Mouse (Mus musculus) lung, postnatal 14 days (tissue): ENCODE measurements around the gene Esrrb.
A peak's percentile ranks its signal among the peaks of the same experiment; 100 is the strongest.

ENCODE experiments used
- DNase-seq: peaks from one replicate; pipeline ENCODE4 v3.0.0; 2021

Esrrb gene

DNA sequence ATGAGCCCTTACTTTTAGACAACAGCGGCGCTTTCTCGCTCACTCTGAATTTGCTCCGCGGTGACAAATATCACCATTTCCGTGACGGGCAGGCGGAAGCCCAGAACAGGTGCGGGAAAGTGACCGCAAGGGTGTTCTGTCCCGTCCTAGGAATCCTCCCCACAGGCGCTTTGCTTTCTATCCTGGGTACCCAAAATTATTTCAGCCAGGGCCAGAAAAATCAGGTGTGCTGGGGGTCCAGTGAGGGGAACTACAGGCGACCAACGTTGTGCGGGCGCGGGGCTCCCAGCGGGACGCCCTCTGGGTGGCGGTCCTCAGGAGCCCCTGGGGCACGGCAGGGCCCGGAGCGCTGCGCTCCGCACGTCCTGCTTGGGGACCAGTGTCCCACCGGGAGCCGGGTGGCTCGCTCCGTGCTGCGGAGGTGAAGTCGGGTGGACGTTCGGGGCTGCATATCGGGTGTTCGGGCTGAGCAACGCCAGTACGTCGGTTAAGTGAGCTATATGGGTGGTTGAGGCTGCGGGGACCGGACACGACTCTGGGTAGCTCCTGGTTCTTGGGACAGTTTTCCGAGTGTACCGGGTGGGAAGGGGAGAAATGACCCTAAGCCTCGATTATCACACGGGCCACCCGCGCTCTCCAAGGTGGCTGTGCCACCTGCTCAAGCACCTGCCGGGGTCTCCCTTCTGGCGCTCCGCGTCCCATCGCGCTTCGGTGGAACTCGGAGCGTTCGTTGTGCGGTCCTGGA lies 61.4 kb downstream of the Esrrb start:
- no peak for DNase-seq

DNA sequence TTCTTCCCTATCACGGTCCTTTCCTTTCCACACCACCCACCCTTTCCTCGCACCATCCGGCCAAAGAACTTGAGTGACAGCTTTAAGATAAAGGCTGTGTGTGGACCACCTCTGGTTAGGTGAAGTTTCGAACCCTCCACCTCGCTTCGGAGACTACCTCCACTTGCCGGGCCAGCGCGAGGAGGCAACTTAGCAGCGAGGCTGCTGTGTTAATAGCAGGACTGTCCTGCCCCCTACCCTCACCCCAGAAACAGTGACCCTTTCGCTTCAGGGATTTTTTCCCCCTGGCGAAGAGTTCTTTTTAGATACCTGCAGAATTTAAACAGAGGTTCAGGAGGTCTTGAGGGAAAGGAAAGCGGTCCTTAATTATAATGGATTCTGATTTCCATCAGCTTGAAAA lies 62.2 kb downstream of the Esrrb start:
- DNase-seq = no peak

DNA sequence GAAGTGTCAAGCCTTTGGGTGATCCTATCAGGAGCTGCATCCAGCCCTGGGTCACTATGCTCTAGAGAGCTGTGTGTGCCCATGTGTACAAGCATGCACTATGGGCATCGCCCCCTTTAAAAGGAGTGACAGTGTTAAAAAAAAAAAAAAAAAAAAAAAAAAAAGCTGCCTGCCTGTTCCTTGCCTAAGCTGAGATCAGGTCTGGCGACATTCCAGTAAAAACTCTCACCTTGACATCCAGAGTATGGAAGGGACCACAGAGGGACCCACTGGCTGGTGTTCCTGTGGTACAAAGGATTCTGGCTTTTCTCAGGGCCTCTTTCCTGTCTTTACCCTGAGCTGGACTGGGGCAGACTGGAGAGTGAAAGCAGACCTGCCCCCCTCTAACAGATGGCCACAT lies 66.7 kb downstream of the Esrrb start:
- no peak for DNase-seq

DNA sequence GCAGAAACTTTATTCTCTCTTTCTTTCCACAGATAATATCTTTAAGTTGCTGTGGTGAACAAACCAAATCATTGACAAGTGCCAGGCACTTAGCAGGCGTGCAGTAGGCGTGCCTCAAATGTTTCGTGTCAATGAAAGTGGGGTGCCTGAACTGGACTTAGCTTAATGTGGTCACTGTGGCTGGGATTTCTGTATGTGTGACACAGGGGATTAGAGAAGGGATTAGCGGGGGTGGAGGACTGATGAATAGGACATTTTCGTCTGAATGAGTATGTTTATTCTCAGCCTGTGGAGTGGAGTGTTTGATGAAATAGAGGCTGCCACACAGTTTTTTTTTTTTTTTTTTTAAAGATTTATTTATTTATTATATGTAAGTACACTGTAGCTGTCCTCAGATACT lies 70.8 kb downstream of the Esrrb start:
- DNase-seq = no peak

DNA sequence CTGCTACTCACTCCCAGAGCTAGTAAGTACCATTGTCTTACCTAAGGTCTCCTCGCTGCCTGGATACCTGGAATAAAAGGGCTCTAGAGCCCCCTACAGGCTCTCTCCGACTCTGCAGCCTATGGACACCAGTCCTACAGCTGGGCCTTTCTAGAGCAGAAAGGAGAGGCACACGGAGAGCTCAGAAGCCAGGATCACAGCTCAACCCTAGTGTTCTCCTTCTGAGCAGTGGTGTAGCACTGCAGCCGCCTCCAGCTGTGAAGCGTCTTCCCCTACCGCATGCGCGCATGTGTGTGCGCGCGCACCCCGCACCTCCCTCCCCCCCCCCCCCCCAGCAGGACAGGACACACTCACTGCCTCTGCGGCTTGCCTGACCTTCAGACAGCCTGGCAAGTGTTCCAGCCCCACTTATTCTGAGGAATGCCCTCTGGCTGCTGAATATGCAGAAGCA lies 72.5 kb downstream of the Esrrb start:
- DNase-seq = peak; percentile 49

GRCm38 (mm10) chr12:86435651-86436050 lies 74.7 kb downstream of the Esrrb start:
- DNase-seq = no peak

GRCm38 (mm10) chr12:86450848-86451247 lies 89.9 kb downstream of the Esrrb start:
- DNase-seq = no peak

GRCm38 (mm10) chr12:86455009-86455408 lies 94.1 kb downstream of the Esrrb start:
- DNase-seq = no peak

DNA sequence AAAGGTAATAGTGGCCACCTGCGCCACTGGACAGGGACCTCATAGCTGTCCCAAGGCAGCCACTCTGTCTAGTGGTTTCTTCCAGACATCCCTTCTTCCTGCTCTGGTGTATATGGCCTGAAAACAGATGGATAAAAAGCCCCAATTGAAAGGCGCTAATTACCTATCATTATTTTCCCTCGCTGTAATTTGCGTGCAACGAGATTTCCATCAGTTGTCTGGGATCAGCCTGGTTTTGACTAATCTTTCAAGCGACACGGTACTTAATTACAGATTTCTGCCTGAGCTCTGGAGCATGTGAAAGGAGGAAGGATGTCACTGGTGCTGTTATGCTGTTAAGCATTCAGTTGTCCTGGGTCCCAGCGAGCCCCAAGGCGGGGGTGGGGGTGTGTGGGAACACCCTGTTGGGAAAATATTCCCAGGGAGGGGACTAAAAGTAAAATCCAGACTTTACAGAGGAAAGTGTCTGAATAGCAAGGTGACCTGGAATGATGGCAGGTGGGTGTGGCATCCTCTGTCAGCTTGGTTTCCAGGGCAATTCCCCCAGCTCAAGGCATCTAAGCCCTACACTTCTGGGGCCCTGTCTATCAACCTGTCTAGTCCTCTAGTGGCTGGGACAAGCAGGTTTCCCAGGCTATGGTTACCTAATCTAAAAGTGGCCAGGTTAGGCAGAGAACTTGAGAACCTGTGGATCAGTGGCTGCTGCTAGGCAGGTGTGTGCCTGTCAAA lies 102.0 kb downstream of the Esrrb start:
- no peak for DNase-seq

- no peak for DNase-seq
Observed at GRCm38 (mm10) chr12:86464385-86464784, 103.5 kb downstream of the Esrrb start.

DNA sequence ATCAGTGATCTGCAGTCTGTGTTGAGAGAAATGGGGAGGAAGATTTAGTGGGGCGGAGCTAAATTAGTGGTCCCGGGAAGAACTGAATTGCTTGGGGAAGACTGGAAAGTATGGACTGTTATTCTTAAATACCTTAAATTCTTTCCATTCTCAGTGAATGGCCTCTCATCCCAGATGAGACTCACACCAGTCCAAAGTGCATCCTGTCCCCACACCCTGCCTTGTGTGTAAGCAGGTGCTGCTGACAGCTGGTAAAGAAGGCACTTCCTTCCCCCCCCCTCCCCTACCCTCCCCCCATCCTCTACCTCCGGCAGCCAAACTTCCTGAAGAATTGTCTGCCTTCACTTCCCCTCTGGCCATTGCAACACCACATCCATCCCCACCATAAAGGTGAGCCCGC lies 105.3 kb downstream of the Esrrb start:
- DNase-seq = no peak

DNA sequence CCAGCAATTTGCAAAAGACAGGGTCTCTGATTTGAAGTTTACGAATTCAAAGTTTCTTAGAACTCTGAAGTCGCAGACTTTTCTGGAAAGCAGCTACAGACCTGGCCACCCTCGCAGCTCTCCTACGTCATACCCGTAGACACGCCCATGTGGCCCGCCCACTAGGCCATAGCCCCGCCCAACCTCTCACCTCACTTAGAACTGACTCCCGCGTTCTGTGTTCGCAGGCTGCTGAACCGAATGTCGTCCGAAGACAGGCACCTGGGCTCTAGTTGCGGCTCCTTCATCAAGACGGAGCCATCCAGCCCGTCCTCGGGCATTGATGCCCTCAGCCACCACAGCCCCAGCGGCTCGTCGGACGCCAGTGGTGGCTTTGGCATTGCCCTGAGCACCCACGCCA lies 109.0 kb downstream of the Esrrb start:
- DNase-seq = no peak

DNA sequence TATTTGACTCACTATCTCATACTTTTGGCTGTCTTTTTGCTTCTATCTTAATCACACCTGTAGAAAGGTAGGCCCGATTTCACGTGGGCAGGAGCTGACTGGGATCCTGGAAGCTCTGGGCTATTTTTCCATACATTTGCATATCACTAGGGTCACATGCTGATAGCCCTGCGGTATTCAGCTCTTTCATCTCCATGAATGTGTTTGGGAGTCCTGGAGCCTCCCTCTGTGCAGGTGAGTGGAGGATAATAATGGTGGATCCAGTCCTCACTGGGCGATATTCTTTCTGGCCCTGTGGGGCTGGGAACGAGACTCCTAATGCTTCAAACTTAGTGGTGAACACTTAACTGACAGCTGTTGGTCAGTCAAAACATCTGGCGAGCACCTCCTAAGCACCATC lies 110.0 kb downstream of the Esrrb start:
- no peak for DNase-seq

GRCm38 (mm10) chr12:86473630-86474029 lies 112.7 kb downstream of the Esrrb start:
- DNase-seq = peak; percentile 15

DNA sequence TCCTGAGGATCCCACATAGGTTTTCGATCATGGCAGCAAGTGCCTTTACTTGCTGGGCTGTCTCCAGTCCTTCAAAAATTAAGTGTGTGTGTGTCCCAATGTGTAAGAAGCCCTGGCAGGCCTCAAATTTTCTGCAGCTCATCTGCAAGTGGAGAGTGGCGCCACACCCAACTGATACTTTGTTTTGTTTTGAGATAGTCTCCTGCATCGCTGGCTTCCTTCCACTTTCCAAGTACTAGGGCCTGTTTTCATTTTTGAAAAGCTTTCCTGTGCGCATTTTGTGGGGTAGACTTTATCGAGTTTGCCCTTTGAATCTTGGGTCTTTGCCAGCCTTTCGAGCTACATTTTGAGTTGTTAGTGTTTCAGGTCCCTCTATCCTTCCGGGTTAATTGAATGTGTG lies 115.1 kb downstream of the Esrrb start:
- DNase-seq = peak; percentile 2

- DNase-seq = no peak
Observed at GRCm38 (mm10) chr12:86478908-86479307, 118.0 kb downstream of the Esrrb start.

- no peak for DNase-seq
Observed at GRCm38 (mm10) chr12:86482029-86482428, 121.1 kb downstream of the Esrrb start.

DNA sequence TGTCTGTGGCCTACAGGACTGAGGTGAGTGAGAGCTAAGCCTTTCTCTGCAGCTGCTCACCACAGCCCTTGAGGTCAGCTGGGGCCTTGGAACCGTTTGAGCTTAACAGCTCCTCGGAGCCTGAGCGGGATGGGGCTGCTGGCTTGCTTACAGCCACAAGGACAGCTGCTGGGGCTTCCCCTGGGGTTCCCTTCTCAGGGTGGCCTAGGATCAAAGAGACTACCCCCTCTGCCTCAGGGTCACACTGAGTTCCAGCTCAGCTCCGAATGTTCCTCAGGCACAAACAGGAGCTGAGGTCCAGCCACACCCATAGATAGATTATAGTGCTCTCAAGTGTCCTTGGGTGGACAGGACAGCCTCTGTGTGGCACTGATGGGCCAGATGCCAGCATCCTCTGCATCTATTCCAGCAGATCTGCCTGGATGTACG lies 122.5 kb downstream of the Esrrb start:
- peak; percentile 15 for DNase-seq

GRCm38 (mm10) chr12:86488005-86488404 lies 127.1 kb downstream of the Esrrb start:
- no peak for DNase-seq

DNA sequence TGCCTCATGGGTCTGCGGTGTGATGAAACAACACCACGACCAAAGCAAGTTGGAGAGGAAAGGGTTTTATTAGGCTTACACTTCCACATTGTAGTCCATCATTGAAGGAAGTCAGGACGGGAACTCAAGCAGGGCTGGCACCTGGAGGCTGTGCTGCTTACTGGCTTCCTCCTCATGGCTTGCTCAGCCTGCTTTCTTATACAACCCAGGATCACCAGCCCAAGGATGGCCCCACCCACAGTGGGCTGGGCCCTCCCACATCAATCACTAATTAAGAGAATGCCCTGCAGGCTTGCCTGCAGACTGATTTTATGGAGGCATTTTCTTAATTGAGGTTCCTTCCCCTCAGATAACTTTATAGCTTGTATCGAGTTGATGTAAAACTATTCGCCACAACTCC lies 129.1 kb downstream of the Esrrb start:
- no peak for DNase-seq

DNA sequence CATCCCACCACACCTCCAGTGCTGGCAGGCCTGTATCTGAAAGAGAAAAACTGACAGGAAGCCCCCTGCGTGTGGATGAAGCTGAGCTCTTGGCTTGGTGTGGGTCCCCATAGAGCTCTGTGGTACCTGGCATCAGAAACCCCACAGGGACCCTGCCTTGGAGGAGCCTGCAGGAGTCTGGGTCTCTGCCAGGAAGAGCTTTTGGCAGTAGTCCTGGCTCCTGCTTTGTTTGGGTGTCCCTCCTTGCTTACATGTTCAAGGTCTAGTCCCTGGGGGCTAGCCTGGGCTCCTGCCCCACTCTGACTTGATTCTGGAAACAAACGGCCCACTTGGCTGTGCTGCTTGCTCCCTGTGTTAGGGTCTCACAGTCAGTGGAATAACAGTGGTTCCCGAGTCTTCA lies 130.6 kb downstream of the Esrrb start:
- no peak for DNase-seq

DNA sequence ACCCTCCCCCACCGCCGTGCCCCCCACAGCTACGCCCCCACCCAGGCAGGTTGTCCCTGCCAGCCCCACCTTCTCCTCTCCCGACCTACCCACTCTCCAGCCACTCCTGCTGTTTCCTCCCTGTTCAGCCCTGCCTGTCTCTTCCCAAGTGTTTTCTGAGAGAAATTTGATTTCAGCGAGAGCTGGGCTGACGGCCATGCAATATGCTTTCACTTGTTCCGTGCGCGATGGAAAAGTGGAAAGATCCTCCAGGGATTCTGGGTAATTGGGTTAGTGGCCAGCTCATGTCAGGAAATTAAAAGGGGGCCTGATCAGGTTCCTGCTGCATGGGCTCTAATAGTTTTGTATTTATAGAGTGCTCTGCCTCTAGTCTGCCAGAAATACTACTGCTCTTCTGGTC lies 131.9 kb downstream of the Esrrb start:
- peak; percentile 3 for DNase-seq

GRCm38 (mm10) chr12:86497126-86497525 lies 136.2 kb downstream of the Esrrb start:
- no peak for DNase-seq

DNA sequence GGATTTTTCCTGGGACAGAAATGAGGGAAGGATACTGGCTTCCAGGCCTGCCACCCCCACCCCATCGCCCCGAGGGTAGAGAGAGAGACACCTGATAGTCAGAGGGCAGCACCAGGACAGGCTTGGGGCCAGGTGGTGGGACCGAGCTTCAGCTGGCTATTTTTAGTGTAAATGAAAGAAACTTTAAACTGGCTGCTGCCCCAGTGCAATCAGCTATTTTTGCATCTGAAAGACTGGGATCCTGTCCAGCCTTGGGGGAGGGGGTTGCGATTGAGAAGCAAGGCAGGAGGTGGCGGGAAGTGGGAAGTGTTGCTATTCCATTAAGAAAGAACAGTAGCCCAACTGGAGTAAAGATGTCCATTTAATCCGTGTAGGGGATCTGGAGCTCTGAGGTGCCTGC lies 137.8 kb downstream of the Esrrb start:
- peak; percentile 61 for DNase-seq

DNA sequence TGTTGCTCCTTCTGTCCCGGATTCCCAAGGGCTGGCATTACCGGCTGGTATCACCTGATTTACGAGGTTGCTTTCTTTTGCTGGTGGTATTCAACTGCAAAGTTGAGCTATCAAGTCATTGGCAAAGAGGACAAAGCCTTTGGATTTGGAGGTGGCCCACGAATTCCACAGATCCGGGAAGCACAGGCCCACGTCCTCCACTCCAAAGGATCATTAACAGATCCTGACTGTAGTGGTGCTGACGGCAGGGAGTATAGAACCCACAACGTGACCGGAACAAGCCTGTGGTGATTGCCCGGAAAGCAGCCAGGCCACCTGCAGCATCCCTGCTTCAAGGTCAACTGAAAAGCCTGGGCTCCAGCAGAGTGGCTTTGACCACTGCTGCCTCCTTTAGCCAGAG lies 140.8 kb downstream of the Esrrb start:
- no peak for DNase-seq
